ENCODE assay signal across 23 mouse cellular contexts in the genomic region with DNA sequence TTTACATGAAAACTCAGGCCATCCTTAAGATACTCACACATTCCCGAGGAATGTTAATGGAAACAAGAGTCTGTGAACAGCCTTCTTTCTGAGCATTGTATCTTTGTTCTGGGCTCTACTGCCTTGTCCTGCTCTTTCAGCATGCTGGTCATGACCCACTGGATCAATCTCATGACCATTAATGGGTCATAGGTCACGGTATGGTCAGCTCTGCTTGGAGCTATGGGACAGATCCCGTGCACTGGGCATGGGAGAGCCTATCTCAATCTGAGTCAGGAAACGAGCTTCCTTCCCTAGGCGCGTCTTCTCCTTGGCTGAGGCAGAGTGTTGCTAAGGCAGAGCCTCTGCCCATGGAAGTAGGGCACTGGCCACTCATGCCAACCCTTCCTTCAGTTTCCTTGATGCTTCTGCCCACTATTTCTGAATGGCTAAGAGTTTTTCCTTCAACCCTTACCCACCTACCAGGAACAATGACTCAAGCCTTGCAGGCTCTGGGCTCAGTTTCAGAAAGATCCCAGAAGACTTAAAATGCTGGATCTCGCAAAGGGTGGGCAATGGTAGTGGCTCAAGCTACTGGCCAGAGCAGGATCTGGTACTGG. TPM values are rescaled to one million over a fixed set of nuclear protein-coding genes. Genes with fewer than 3 reads are reported as not detected.
DNase-seq lines count a peak whose midpoint lies in the region; ATAC-seq and TF ChIP-seq lines count a peak whose summit lies in the region.
"Had no signal": no experiment of that assay in that cellular context is flagged by ENCODE, and none has a peak within 500 bp of the region (broad histone marks: within the 10 kb centered on the region; RNA-seq: fewer than 3 reads in every experiment).

No protein-coding gene starts in this region.

- TF ChIP-seq EP300 in liver, postnatal 0 days (IDR thresholded peaks at IDR 0.05; ENCODE audit: low read depth) = no peak

- no peaks in the 10 kb centered on the region for H3K9me3 ChIP-seq in liver, embryonic 12.5 days (replicated peaks)
- H3K9me3 ChIP-seq in liver, postnatal 0 days (ENCODE audit: low read length) = no peaks in the 10 kb centered on the region

- peaks cover 2% of the 10 kb centered on the region; the same call in 1 of the 2 replicates for H3K4me1 ChIP-seq in liver, adult 2 months (ENCODE audit: control insufficient read depth, insufficient read depth, low read length)
- H3K4me1 ChIP-seq in liver, embryonic 12.5 days = peaks cover 9% of the 10 kb centered on the region; the same call in 1 of the 2 replicates
- peaks cover 3% of the 10 kb centered on the region; the same call in 1 of the 2 replicates for H3K4me1 ChIP-seq in liver, postnatal 0 days (ENCODE audit: insufficient read depth)

- H3K27me3 ChIP-seq in liver, adult 2 months (ENCODE audit: control insufficient read depth, insufficient read depth, low read length) = no peaks in the 10 kb centered on the region
- H3K27me3 ChIP-seq in liver, embryonic 12.5 days (replicated peaks) = no peaks in the 10 kb centered on the region
- no peaks in the 10 kb centered on the region for H3K27me3 ChIP-seq in liver, postnatal 0 days (ENCODE audit: insufficient read depth, low read length)
- H3K27me3 ChIP-seq: CH12.LX, Patski had no signal

- WGBS in liver, adult 2 months = 53% methylated on average over 7 of the region's 7 CpGs
- WGBS in liver, embryonic 12.5 days (ENCODE audit: insufficient replicate concordance) = 57% methylated on average over 7 of the region's 7 CpGs
- 64% methylated on average over 7 of the region's 7 CpGs for WGBS in liver, postnatal 0 days (ENCODE audit: insufficient replicate concordance)

- DNase-seq in frontal cortex, postnatal 14 days (ENCODE audit: low spot score in 2 of 2) = no peak
- peak; percentile 68 for DNase-seq in liver, adult 2 months (ENCODE audit: extremely low read depth, low read depth, low spot score)
- no peak for DNase-seq in liver, postnatal 0 days
- no peak for DNase-seq in liver
- DNase-seq: adrenal gland, adult 2 months; adrenal gland, adult 8-10 months; adrenal gland, postnatal 10 days; adrenal gland, postnatal 14 days; adrenal gland, postnatal 25 days; adrenal gland, postnatal 36 days; B cell, adult 2 months; cerebellum, adult 11 months; cerebellum, adult 11-12 months; cerebellum, adult 18-20 months had no signal

- no peaks in the 10 kb centered on the region for H3K36me3 ChIP-seq in liver, adult 2 months (ENCODE audit: control insufficient read depth, insufficient read depth, low read length)
- H3K36me3 ChIP-seq in liver, embryonic 12.5 days = no peaks in the 10 kb centered on the region
- no peaks in the 10 kb centered on the region for H3K36me3 ChIP-seq in liver, postnatal 0 days (replicated peaks; ENCODE audit: insufficient read depth, low read length)
- H3K36me3 ChIP-seq: G1E had no signal

- no peak overlapping the region for H3K4me2 ChIP-seq in liver, embryonic 12.5 days
- no peak overlapping the region for H3K4me2 ChIP-seq in liver, postnatal 0 days (ENCODE audit: low read depth, low read length)

- no peak for TF ChIP-seq POLR2A in liver, adult 2 months (IDR thresholded peaks at IDR 0.05; ENCODE audit: extremely low read depth, insufficient read depth, low read length)

- ATAC-seq in frontal cortex, adult (ENCODE audit: low TSS enrichment) = peak; percentile 56
- ATAC-seq in liver, embryonic 12.5 days = no peak
- ATAC-seq in liver, postnatal 0 days = peak; percentile 70
- ATAC-seq: activated CD4-positive, CD25-positive, alpha-beta regulatory T cell, adult 4 months; CD4-positive, CD25-positive, alpha-beta regulatory T cell, adult 4 months; Patski had no signal

- no peak overlapping the region for H3K27ac ChIP-seq in liver, adult 2 months (replicated peaks; ENCODE audit: insufficient read depth, low read depth, low read length)
- H3K27ac ChIP-seq in liver, embryonic 12.5 days = no peak overlapping the region
- no peak overlapping the region for H3K27ac ChIP-seq in liver, postnatal 0 days (ENCODE audit: low read depth)

- TF ChIP-seq CTCF in liver, adult 2 months (IDR thresholded peaks at IDR 0.05; ENCODE audit: low read depth, low read length) = no peak
- no peak for TF ChIP-seq CTCF in liver, postnatal 0 days (IDR thresholded peaks at IDR 0.05; ENCODE audit: low read depth)

- H3K4me3 ChIP-seq in liver, adult 2 months (ENCODE audit: insufficient read depth, low read depth, low read length) = no peak overlapping the region
- H3K4me3 ChIP-seq in liver, embryonic 12.5 days = no peak overlapping the region
- H3K4me3 ChIP-seq in liver, postnatal 0 days (ENCODE audit: low read depth, low read length) = no peak overlapping the region

- H3K9ac ChIP-seq in liver, adult 2 months (ENCODE audit: low read depth, low read length) = no peak overlapping the region
- H3K9ac ChIP-seq in liver, embryonic 12.5 days = no peak overlapping the region
- no peak overlapping the region for H3K9ac ChIP-seq in liver, postnatal 0 days (replicated peaks)

- no peaks in the 10 kb centered on the region for H3K79me2 ChIP-seq in liver, adult 2 months (ENCODE audit: control insufficient read depth, insufficient read depth, low read length)

RNA-seq across cellular contexts. Expression of a gene that starts 24.0 kb away (rescaled TPM):
- total RNA-seq in liver, adult 2 months (2014; rRNA removed) = 0.07 TPM in 1 of 2 replicates, not detected in the other
- polyA plus RNA-seq in liver, adult 2 months (2012; rRNA removed) = not detected in 2 replicates
- 0.07 TPM in 2 replicates for polyA plus RNA-seq in liver, embryonic 12.5 days (2016; fragmentation: Nextera tagmentation; extraction: Ambion mirVana)
- polyA plus RNA-seq in liver, postnatal 0 days (2015; fragmentation: Nextera tagmentation; extraction: Ambion mirVana) = not detected in 2 replicates
- total RNA-seq: CH12.LX, MEL had no signal
- polyA plus RNA-seq: activated CD4-positive, CD25-positive, alpha-beta regulatory T cell, adult 4 months; C2C12; CD4-positive, CD25-positive, alpha-beta regulatory T cell, adult 4 months; G1E; Patski had no signal
